Mouse (Mus musculus) CH12.LX (cell line): Measurements from ENCODE around the gene Fam166a. TPM values are rescaled to one million over a fixed set of nuclear protein-coding genes. Genes with fewer than 3 reads are reported as not detected.
"Not testable (repeated sequence)": the region's sequence is repeated elsewhere in the genome, so short reads cannot be mapped to it uniquely, and the experiment has no call there.

Experiments used
- DNase-seq: peaks from one replicate; pipeline ENCODE4 v3.0.0-alpha.2; 2013; ENCODE audit errors: extremely low read depth
- H3K27ac ChIP-seq: 2 replicates; pipeline ENCODE4 v1.5.1; 2012; ENCODE audit warnings: low read depth, mild to moderate bottlenecking, control low read depth, moderate library complexity; ENCODE audit not compliant: insufficient read depth
- H3K27me3 ChIP-seq: replicated peaks from 2 replicates; pipeline ENCODE3; 2012; ENCODE audit warnings: inconsistent platforms
- H3K36me3 ChIP-seq, 2 experiments: replicated peaks in 1 of 2; 2 replicates each; pipeline versions ENCODE3 to v1.6.1; 2012; ENCODE audit warnings: inconsistent platforms in 1 of 2, low read length in 1 of 2, mild to moderate bottlenecking in 1 of 2, mixed read lengths in 1 of 2, moderate library complexity in 1 of 2; ENCODE audit not compliant: control insufficient read depth in 1 of 2, insufficient read depth in 1 of 2
- H3K4me1 ChIP-seq, 2 experiments: 2 replicates each; pipeline ENCODE4 v1.6.1; 2012; ENCODE audit warnings: inconsistent platforms in 1 of 2, moderate library complexity in 1 of 2; ENCODE audit not compliant: insufficient read depth in 2 of 2, control insufficient read depth in 1 of 2
- H3K4me2 ChIP-seq: 2 replicates; pipeline ENCODE4 v1.6.1; 2012; ENCODE audit warnings: low read depth, mild to moderate bottlenecking, control low read depth; ENCODE audit not compliant: poor library complexity, insufficient read depth, severe bottlenecking
- H3K4me3 ChIP-seq, 3 experiments: fragments of 150-350 bp in 1 of 3; sonication (generic) in 1 of 3; replicated peaks in 1 of 3; 2 replicates each; pipeline versions ENCODE3 to v1.5.1; 2011 to 2012; ENCODE audit warnings: low read depth in 2 of 3, low read length in 2 of 3, mild to moderate bottlenecking in 2 of 3, moderate library complexity in 2 of 3, control low read depth in 1 of 3, improper control_type of control experiment in 1 of 3, inconsistent platforms in 1 of 3, mixed read lengths in 1 of 3; ENCODE audit not compliant: poor library complexity in 1 of 3
- H3K79me2 ChIP-seq: replicated peaks from 2 replicates; pipeline ENCODE4 v1.6.1; 2012; ENCODE audit warnings: mild to moderate bottlenecking, moderate library complexity; ENCODE audit not compliant: control insufficient read depth, poor library complexity, insufficient read depth, severe bottlenecking; ENCODE audit errors: extremely low read depth
- H3K9ac ChIP-seq: 2 replicates; pipeline ENCODE4 v1.6.1; 2012; ENCODE audit warnings: low read depth, mild to moderate bottlenecking, control low read depth, moderate library complexity; ENCODE audit not compliant: insufficient read depth
- H3K9me3 ChIP-seq: replicated peaks from 2 replicates; pipeline ENCODE3; 2012; ENCODE audit warnings: low read length, inconsistent platforms, mixed read lengths
- CHD2 ChIP-seq: IDR thresholded peaks from 2 replicates; pipeline ENCODE4 v1.6.1; 2011; ENCODE audit warnings: low read length, improper control_type of control experiment
- CTCF ChIP-seq, 2 experiments: IDR thresholded peaks in 1 of 2; conservative IDR thresholded peaks in 1 of 2; 2 replicates each; pipeline ENCODE4 v1.5.1; 2011 to 2012; ENCODE audit warnings: low read depth in 2 of 2, low read length in 2 of 2, improper control_type of control experiment in 1 of 2, inconsistent platforms in 1 of 2, mild to moderate bottlenecking in 1 of 2, moderate library complexity in 1 of 2
- ELF1 ChIP-seq: IDR thresholded peaks from 2 replicates; pipeline ENCODE4 v1.6.1; 2014; ENCODE audit warnings: low read depth, mild to moderate bottlenecking, inconsistent platforms, low read length, improper control_type of control experiment
- HCFC1 ChIP-seq: IDR thresholded peaks from 2 replicates; pipeline ENCODE4 v1.6.1; 2012; ENCODE audit warnings: low read depth, mild to moderate bottlenecking, inconsistent platforms, low read length, improper control_type of control experiment
- IRF4 ChIP-seq: IDR thresholded peaks from 2 replicates; pipeline ENCODE4 v1.6.1; 2014; ENCODE audit warnings: low read depth, mild to moderate bottlenecking, inconsistent platforms, low read length, improper control_type of control experiment
- MAX ChIP-seq: IDR thresholded peaks from 2 replicates; pipeline ENCODE4 v1.6.1; 2011; ENCODE audit warnings: low read length, improper control_type of control experiment
- MAZ ChIP-seq: IDR thresholded peaks from 2 replicates; pipeline ENCODE4 v1.6.1; 2012; ENCODE audit warnings: low read depth, mild to moderate bottlenecking, inconsistent platforms, low read length, improper control_type of control experiment, moderate library complexity
- RAD21 ChIP-seq: IDR thresholded peaks from 2 replicates; pipeline ENCODE4 v1.6.1; 2011; ENCODE audit warnings: low read depth, mild to moderate bottlenecking, low read length, improper control_type of control experiment, moderate library complexity
- RCOR1 ChIP-seq: conservative IDR thresholded peaks from 2 replicates; pipeline ENCODE4 v1.6.1; 2012; ENCODE audit warnings: low read depth, mild to moderate bottlenecking, inconsistent platforms, low read length, improper control_type of control experiment
- SIN3A ChIP-seq: IDR thresholded peaks from 2 replicates; pipeline ENCODE4 v1.6.1; 2012; ENCODE audit warnings: low read length, improper control_type of control experiment, inconsistent platforms
- SMC3 ChIP-seq: IDR thresholded peaks from 2 replicates; pipeline ENCODE4 v1.6.1; 2011; ENCODE audit warnings: low read depth, low read length, improper control_type of control experiment
- TBP ChIP-seq: conservative IDR thresholded peaks from 2 replicates; pipeline ENCODE4 v1.6.1; 2011; ENCODE audit warnings: low read depth, low read length, improper control_type of control experiment
- UBTF ChIP-seq: IDR thresholded peaks from 2 replicates; pipeline ENCODE4 v1.6.1; 2012; ENCODE audit warnings: low read depth, mild to moderate bottlenecking, inconsistent platforms, low read length, improper control_type of control experiment, moderate library complexity
- USF1 ChIP-seq: IDR thresholded peaks from 2 replicates; pipeline ENCODE4 v1.6.1; 2014; ENCODE audit warnings: low read depth, mild to moderate bottlenecking, inconsistent platforms, low read length, improper control_type of control experiment
- dilution Hi-C: fragments of 300-500 bp; cut with MboI; formaldehyde crosslinking; loops from 2 replicates; pipeline ENCODE4 v1.14.3; 2020; ENCODE audit warnings: low sequenced_read_pairs; ENCODE audit not compliant: extremely low pct_unique_long_range_greater_than_20kb, extremely low pct_ligation_motif_present
- in situ Hi-C: fragments of 300-500 bp; cut with MboI; formaldehyde crosslinking; loops from 3 replicates; pipeline ENCODE4 v1.14.3; 2019; ENCODE audit warnings: low sequenced_read_pairs, low pct_ligation_motif_present, low pct_unique_long_range_greater_than_20kb, mixed read lengths
- polyA plus RNA-seq: library from polyadenylated mRNA; unstranded; fragments of >175 nt; gene quantifications from 2 replicates; pipeline ENCODE4 v1.2.1, GENCODE M21; 2012; ENCODE audit warnings: low read depth; ENCODE audit not compliant: insufficient read length
- total RNA-seq, 2 experiments: library from RNA; depleted of rRNA; stranded (reverse); fragments of 300-350 nt in 1 of 2; fragments of >200 nt in 1 of 2; gene quantifications; 2 replicates each; pipeline ENCODE4 v1.2.3; 2012 to 2014

Fam166a gene
- total and polyA plus RNA-seq, 3 experiments, result 0.38 to 23.4 TPM; not detected in 1

DNA sequence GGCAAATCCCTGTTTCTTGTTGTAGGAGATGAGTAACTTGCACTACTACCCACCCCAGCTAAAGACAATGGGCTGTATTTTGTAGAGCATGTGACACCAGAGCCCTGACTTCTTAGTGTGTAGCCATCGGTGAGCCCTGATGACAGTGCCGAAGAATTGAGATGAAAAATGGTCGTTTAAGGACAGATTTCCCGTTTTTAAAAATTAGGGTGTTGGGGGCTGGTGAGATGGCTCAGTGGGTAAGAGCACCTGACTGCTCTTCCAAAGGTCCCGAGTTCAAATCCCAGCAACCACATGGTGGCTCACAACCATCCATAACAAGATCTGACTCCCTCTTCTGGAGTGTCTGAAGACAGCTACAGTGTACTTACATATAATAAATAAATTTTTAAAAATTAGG is 38.7 kb downstream of the Fam166a start:
- H3K4me3 ChIP-seq, in situ Hi-C loops, H3K27me3 ChIP-seq, dilution Hi-C loops, DNase-seq, H3K9me3 ChIP-seq, H3K27ac ChIP-seq: not testable (repeated sequence)
- H3K79me2 ChIP-seq, result peaks cover 14% of the 10 kb centered on the region
- peaks cover 0 to 22% of the 10 kb centered on the region in 2 experiments; a peak in 2 of 4 replicates for H3K4me1 ChIP-seq
- peaks cover 13 to 18% of the 10 kb centered on the region in 2 experiments for H3K36me3 ChIP-seq
- TF ChIP-seq TBP, result peak; percentile 90
- 0 out of 2 replicates have a peak overlapping the region, but pooled peaks have one; percentile 15 for H3K9ac ChIP-seq
- H3K4me2 ChIP-seq, result peak overlapping the region; percentile 58; the same call in 1 of the 2 replicates

GRCm38 (mm10) chr2:25258887-25259286 is 40.3 kb downstream of the Fam166a start:
- no peak overlapping the region for H3K27ac ChIP-seq
- no peak overlapping the region for H3K9ac ChIP-seq
- no peak for DNase-seq

GRCm38 (mm10) chr2:25261870-25262269 is 43.3 kb downstream of the Fam166a start:
- dilution Hi-C loops, result no loop called here
- in situ Hi-C loops, result no loop called here
- TF ChIP-seq TBP (no peak), RAD21 (no peak), HCFC1 (no peak)
- H3K36me3 ChIP-seq, result peaks cover 0 to 2% of the 10 kb centered on the region in 2 experiments
- peak overlapping the region; percentile 55 to 80 (median 80) for H3K4me3 ChIP-seq
- H3K9ac ChIP-seq, result peak overlapping the region; percentile 53
- no peak for DNase-seq
- peaks cover 17 to 45% of the 10 kb centered on the region in 2 experiments for H3K4me1 ChIP-seq
- H3K27ac ChIP-seq, result peak overlapping the region; percentile 2; the same call in 1 of the 2 replicates
- H3K27me3 ChIP-seq, result no peaks in the 10 kb centered on the region
- H3K79me2 ChIP-seq, result peaks cover 5% of the 10 kb centered on the region; the same call in 1 of the 2 replicates
- H3K4me2 ChIP-seq, result peak overlapping the region; percentile 57
- no peaks in the 10 kb centered on the region for H3K9me3 ChIP-seq

More at GRCm38 (mm10) chr2:25258887-25259286, 40.3 kb downstream of the Fam166a start:
- H3K4me3 ChIP-seq, result no peak overlapping the region
- peaks cover 14% of the 10 kb centered on the region for H3K79me2 ChIP-seq
- H3K4me2 ChIP-seq, result no peak overlapping the region
- H3K4me1 ChIP-seq, result peaks cover 0 to 24% of the 10 kb centered on the region in 2 experiments; a peak in 2 of 4 replicates
- dilution Hi-C loops, result no loop called here
- TF ChIP-seq ELF1, result no peak
- TF ChIP-seq CTCF (conservative IDR thresholded peaks at IDR 0.05 in 1 of 2, IDR thresholded peaks at IDR 0.05 in 1 of 2; ENCODE audit: low read depth in 2 of 2, low read length in 2 of 2), result peak; percentile 34 to 65; a peak in 2 of 4 replicates
- no peak for TF ChIP-seq CHD2
- TF ChIP-seq SMC3, result peak; percentile 25
- no peak for TF ChIP-seq MAZ
- TF ChIP-seq MAX, result no peak
- no peak for TF ChIP-seq RCOR1
- TF ChIP-seq RAD21, result peak; percentile 56
- no peak for TF ChIP-seq IRF4
- TF ChIP-seq UBTF, result no peak
- TF ChIP-seq USF1, result no peak
- TF ChIP-seq SIN3A, result no peak
- TF ChIP-seq, all 38 proteins: peak for 3
- H3K36me3 ChIP-seq, result peaks cover 0 to 3% of the 10 kb centered on the region in 2 experiments
- H3K9me3 ChIP-seq, result no peaks in the 10 kb centered on the region
- in situ Hi-C loops, result no loop called here
- H3K27me3 ChIP-seq, result no peaks in the 10 kb centered on the region
